Mouse (Mus musculus): ENCODE measurements around the gene Chrne.
A peak's percentile ranks its signal among the peaks of the same experiment; 100 is the strongest.

Chrne gene

GRCm38 (mm10) chr11:70628431-70628830, 9.4 kb upstream of the Chrne start:
- no peak for DNase-seq (ENCODE audit: low spot score in 2 of 2)

GRCm38 (mm10) chr11:70626877-70627276, 7.9 kb upstream of the Chrne start:
- DNase-seq (ENCODE audit: low spot score in 2 of 2): no peak

GRCm38 (mm10) chr11:70625473-70625872, 6.5 kb upstream of the Chrne start:
- no peak for DNase-seq (ENCODE audit: low spot score in 2 of 2)

GRCm38 (mm10) chr11:70623053-70623742, 4.2 kb upstream of the Chrne start:
- DNase-seq (ENCODE audit: low spot score in 2 of 2): no peak

- DNase-seq (ENCODE audit: low spot score in 2 of 2): no peak
These were observed 3.2 kb upstream of the Chrne start for GRCm38 (mm10) chr11:70621972-70622814.

- no peak for DNase-seq (ENCODE audit: low spot score in 2 of 2)
These were observed 3.4 kb downstream of the Chrne start, which contains the start of gene 4930544D05Rik for GRCm38 (mm10) chr11:70615516-70616093. 4930544D05Rik (plus strand) TSS chr11:70615848.

GRCm38 (mm10) chr11:70615074-70615473, 3.9 kb downstream of the Chrne start:
- no peak for DNase-seq (ENCODE audit: low spot score in 2 of 2)

GRCm38 (mm10) chr11:70612505-70612904, 6.5 kb downstream of the Chrne start:
- DNase-seq (ENCODE audit: low spot score in 2 of 2): no peak

- no peak for DNase-seq (ENCODE audit: low spot score in 2 of 2)
These were observed 8.3 kb downstream of the Chrne start for GRCm38 (mm10) chr11:70610752-70611151.

- DNase-seq (ENCODE audit: low spot score in 2 of 2): no peak
These were observed 10.5 kb downstream of the Chrne start for GRCm38 (mm10) chr11:70608381-70609066.

GRCm38 (mm10) chr11:70607611-70608010, 11.4 kb downstream of the Chrne start:
- DNase-seq (ENCODE audit: low spot score in 2 of 2): no peak

GRCm38 (mm10) chr11:70606717-70607116, 12.3 kb downstream of the Chrne start:
- no peak for DNase-seq (ENCODE audit: low spot score in 2 of 2)

- DNase-seq (ENCODE audit: low spot score in 2 of 2): peak; percentile 51 to 65
These were observed 13.9 kb downstream of the Chrne start for GRCm38 (mm10) chr11:70605024-70605566.

GRCm38 (mm10) chr11:70598451-70598953, 20.5 kb downstream of the Chrne start:
- no peak for DNase-seq (ENCODE audit: low spot score in 2 of 2)

- DNase-seq (ENCODE audit: low spot score in 2 of 2): no peak
These were observed 21.7 kb downstream of the Chrne start for GRCm38 (mm10) chr11:70597301-70597700.

- no peak for DNase-seq (ENCODE audit: low spot score in 2 of 2)
These were observed 22.9 kb downstream of the Chrne start for GRCm38 (mm10) chr11:70596094-70596493.

GRCm38 (mm10) chr11:70595638-70596037, 23.4 kb downstream of the Chrne start:
- DNase-seq (ENCODE audit: low spot score in 2 of 2): no peak

- DNase-seq (ENCODE audit: low spot score in 2 of 2): no peak
These were observed 24.6 kb downstream of the Chrne start for GRCm38 (mm10) chr11:70594253-70594989.

GRCm38 (mm10) chr11:70591733-70592132, 27.3 kb downstream of the Chrne start:
- no peak for DNase-seq (ENCODE audit: low spot score in 2 of 2)

- no peak for DNase-seq (ENCODE audit: low spot score in 2 of 2)
These were observed 32.1 kb downstream of the Chrne start for GRCm38 (mm10) chr11:70586954-70587353.

GRCm38 (mm10) chr11:70586261-70586660, 32.8 kb downstream of the Chrne start:
- DNase-seq (ENCODE audit: low spot score in 2 of 2): no peak
